Mouse (Mus musculus): Measurements from ENCODE around the gene Gm49380. TPM values are rescaled to one million over a fixed set of nuclear protein-coding genes. Genes with fewer than 3 reads are reported as not detected.

Gm49380 gene
- polyA plus RNA-seq, 1 experiment: 0.10 TPM

- TF ChIP-seq CTCF (IDR thresholded peaks at IDR 0.05; ENCODE audit: extremely low read depth, insufficient read depth, low read length) (no peak), POLR2A (IDR thresholded peaks at IDR 0.05; ENCODE audit: extremely low read depth, insufficient read depth, low read length) (peak; percentile 48; the same call in 1 of the 2 replicates)
- H3K4me3 ChIP-seq (ENCODE audit: insufficient read depth, low read length): no peak overlapping the region
- H3K4me1 ChIP-seq (ENCODE audit: control insufficient read depth, insufficient read depth, low read length): no peaks in the 10 kb centered on the region
- H3K27ac ChIP-seq (ENCODE audit: insufficient read depth, low read length): peak overlapping the region; percentile 88
Measured at GRCm38 (mm10) chr9:44071914-44072598, 41.2 kb downstream of the Gm49380 start.

- TF ChIP-seq POLR2A (IDR thresholded peaks at IDR 0.05; ENCODE audit: extremely low read depth, insufficient read depth, low read length) (no peak), CTCF (IDR thresholded peaks at IDR 0.05; ENCODE audit: extremely low read depth, insufficient read depth, low read length) (no peak)
- Histone ChIP-seq H3K4me1 (ENCODE audit: control insufficient read depth, insufficient read depth, low read length) (no peaks in the 10 kb centered on the region), H3K4me3 (ENCODE audit: insufficient read depth, low read length) (no peak overlapping the region), H3K27ac (ENCODE audit: insufficient read depth, low read length) (no peak overlapping the region)
Measured at GRCm38 (mm10) chr9:44070844-44071231, 42.5 kb downstream of the Gm49380 start.

GRCm38 (mm10) chr9:44070113-44070843 is 43.0 kb downstream of the Gm49380 start:
- Histone ChIP-seq H3K4me3 (ENCODE audit: insufficient read depth, low read length) (no peak overlapping the region), H3K4me1 (ENCODE audit: control insufficient read depth, insufficient read depth, low read length) (no peaks in the 10 kb centered on the region), H3K27ac (ENCODE audit: insufficient read depth, low read length) (no peak overlapping the region)
- TF ChIP-seq POLR2A (IDR thresholded peaks at IDR 0.05; ENCODE audit: extremely low read depth, insufficient read depth, low read length) (no peak), CTCF (IDR thresholded peaks at IDR 0.05; ENCODE audit: extremely low read depth, insufficient read depth, low read length) (no peak)

DNA sequence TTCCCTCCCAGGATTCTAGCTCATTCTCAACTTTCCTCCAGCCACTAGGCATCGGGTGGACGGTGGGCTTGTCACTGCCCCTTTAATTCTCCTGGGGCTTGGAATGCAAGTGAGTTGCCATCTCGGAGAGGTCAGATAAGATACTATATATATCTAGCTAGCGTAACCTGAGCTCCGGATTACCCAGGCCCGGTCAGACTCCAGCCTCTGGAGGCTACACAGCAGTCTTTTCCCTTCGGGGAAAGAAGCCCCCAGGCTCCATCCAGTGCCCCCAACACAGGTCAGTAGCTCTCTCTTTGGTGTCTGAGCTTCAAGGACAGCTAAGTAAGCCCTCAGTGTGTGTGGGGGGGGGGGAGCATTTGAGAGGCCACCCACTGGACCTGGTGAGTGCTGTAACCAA is 44.0 kb downstream of the Gm49380 start:
- no peak overlapping the region for H3K4me3 ChIP-seq (ENCODE audit: insufficient read depth, low read length)
- TF ChIP-seq POLR2A (IDR thresholded peaks at IDR 0.05; ENCODE audit: extremely low read depth, insufficient read depth, low read length) (no peak), CTCF (IDR thresholded peaks at IDR 0.05; ENCODE audit: extremely low read depth, insufficient read depth, low read length) (no peak)
- H3K4me1 ChIP-seq (ENCODE audit: control insufficient read depth, insufficient read depth, low read length): no peaks in the 10 kb centered on the region
- no peak overlapping the region for H3K27ac ChIP-seq (ENCODE audit: insufficient read depth, low read length)

GRCm38 (mm10) chr9:44067960-44068330 is 45.4 kb downstream of the Gm49380 start:
- peak overlapping the region; percentile 93; the same call in 1 of the 2 replicates for H3K4me3 ChIP-seq (ENCODE audit: insufficient read depth, low read length)
- no peaks in the 10 kb centered on the region for H3K4me1 ChIP-seq (ENCODE audit: control insufficient read depth, insufficient read depth, low read length)
- no peak for TF ChIP-seq CTCF (IDR thresholded peaks at IDR 0.05; ENCODE audit: extremely low read depth, insufficient read depth, low read length)
- TF ChIP-seq POLR2A (IDR thresholded peaks at IDR 0.05; ENCODE audit: extremely low read depth, insufficient read depth, low read length): no peak
- no peak overlapping the region for H3K27ac ChIP-seq (ENCODE audit: insufficient read depth, low read length)

- no peak for TF ChIP-seq POLR2A (IDR thresholded peaks at IDR 0.05; ENCODE audit: extremely low read depth, insufficient read depth, low read length)
- TF ChIP-seq CTCF (IDR thresholded peaks at IDR 0.05; ENCODE audit: extremely low read depth, insufficient read depth, low read length): no peak
- Histone ChIP-seq H3K27ac (ENCODE audit: insufficient read depth, low read length) (peak overlapping the region; percentile 87), H3K4me3 (ENCODE audit: insufficient read depth, low read length) (peak overlapping the region; percentile 93)
Measured at GRCm38 (mm10) chr9:44067241-44067959, 45.9 kb downstream of the Gm49380 start.

DNA sequence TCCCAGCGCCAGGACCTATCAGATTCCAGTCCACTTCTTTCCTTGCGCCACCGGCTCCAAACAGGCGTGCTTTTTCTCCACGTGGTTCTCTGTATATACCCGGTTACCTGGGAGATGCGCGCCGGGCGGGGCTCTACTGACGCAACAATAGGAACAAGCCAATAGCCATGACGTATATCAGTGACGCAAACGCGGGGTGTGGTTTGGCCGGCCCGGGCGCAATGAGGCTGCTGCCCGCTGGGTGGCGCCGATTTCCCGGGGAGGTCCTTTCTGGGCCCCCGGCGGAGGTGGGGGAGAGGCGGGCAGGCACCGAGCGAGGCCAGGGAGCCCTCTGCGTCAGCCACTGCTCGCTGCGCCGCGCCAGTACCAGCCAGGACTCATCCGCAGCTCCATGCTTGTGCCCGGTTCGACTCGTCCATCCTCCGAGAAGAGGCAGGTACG is 46.5 kb downstream of the Gm49380 start, which contains the start of gene Usp2:
Gene Usp2 (plus strand): TSS at position 237 of the 441 bp plus-strand sequence.
- Histone ChIP-seq H3K27ac (ENCODE audit: insufficient read depth, low read length) (peak within 1 kb of the TSS; percentile 87), H3K4me3 (ENCODE audit: insufficient read depth, low read length) (peak within 1 kb of the TSS; percentile 93), H3K4me1 (ENCODE audit: control insufficient read depth, insufficient read depth, low read length) (no peaks in the 10 kb centered on the region)
- TF ChIP-seq CTCF (IDR thresholded peaks at IDR 0.05; ENCODE audit: extremely low read depth, insufficient read depth, low read length): peak; percentile 62
- peak; percentile 79 for TF ChIP-seq POLR2A (IDR thresholded peaks at IDR 0.05; ENCODE audit: extremely low read depth, insufficient read depth, low read length)

More at GRCm38 (mm10) chr9:44067241-44067959, 45.9 kb downstream of the Gm49380 start:
- H3K4me1 ChIP-seq (ENCODE audit: control insufficient read depth, insufficient read depth, low read length): no peaks in the 10 kb centered on the region

DNA sequence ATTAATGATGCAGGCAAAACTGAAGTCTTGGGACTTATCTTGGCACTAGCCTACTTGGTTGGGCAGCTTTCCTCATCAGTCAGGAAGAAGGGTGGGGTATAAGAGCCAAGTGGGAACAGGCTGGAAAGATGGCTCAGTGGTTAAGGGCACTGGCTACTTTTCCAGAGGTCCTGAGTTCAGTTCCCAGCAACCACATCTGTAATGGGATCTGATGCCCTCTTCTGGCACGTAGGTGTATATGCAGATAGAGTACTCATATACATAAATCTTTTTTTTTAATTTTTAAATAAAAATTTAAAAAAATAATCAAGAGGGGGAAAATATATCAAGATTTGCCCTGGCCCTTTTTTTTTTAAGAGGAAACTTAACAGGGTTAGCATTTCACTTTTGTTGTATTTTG is 48.1 kb downstream of the Gm49380 start:
- Histone ChIP-seq H3K4me3 (ENCODE audit: insufficient read depth, low read length) (no peak overlapping the region), H3K4me1 (ENCODE audit: control insufficient read depth, insufficient read depth, low read length) (no peaks in the 10 kb centered on the region), H3K27ac (ENCODE audit: insufficient read depth, low read length) (no peak overlapping the region)
- TF ChIP-seq POLR2A (IDR thresholded peaks at IDR 0.05; ENCODE audit: extremely low read depth, insufficient read depth, low read length) (no peak), CTCF (IDR thresholded peaks at IDR 0.05; ENCODE audit: extremely low read depth, insufficient read depth, low read length) (no peak)

- Histone ChIP-seq H3K4me1 (ENCODE audit: control insufficient read depth, insufficient read depth, low read length) (no peaks in the 10 kb centered on the region), H3K27ac (ENCODE audit: insufficient read depth, low read length) (no peak overlapping the region), H3K4me3 (ENCODE audit: insufficient read depth, low read length) (no peak overlapping the region)
- TF ChIP-seq POLR2A (IDR thresholded peaks at IDR 0.05; ENCODE audit: extremely low read depth, insufficient read depth, low read length): no peak
Measured at GRCm38 (mm10) chr9:44058606-44059005, 54.7 kb downstream of the Gm49380 start.
